Mouse (Mus musculus) forebrain, embryonic 10.5 days (tissue): ENCODE data around the gene Rwdd4a. TPM values are rescaled to one million over a fixed set of nuclear protein-coding genes. Genes with fewer than 3 reads are reported as not detected.

Experiments used
- DNase-seq: peaks from one replicate; pipeline ENCODE4 v3.0.0-alpha.2; 2017; ENCODE audit warnings: low spot score; ENCODE audit errors: extremely low spot score
- H3K27ac ChIP-seq: fragments of 300-500 bp; sonication (generic); 2 replicates; pipeline ENCODE4 v1.5.1; 2016; ENCODE audit warnings: mild to moderate bottlenecking
- H3K27me3 ChIP-seq: fragments of 300-500 bp; sonication (generic); 2 replicates; pipeline ENCODE4 v1.6.1; 2016; ENCODE audit warnings: mild to moderate bottlenecking; ENCODE audit not compliant: poor library complexity, severe bottlenecking
- H3K36me3 ChIP-seq: fragments of 300-500 bp; sonication (generic); replicated peaks from 2 replicates; pipeline ENCODE4 v1.6.1; 2016; ENCODE audit warnings: mild to moderate bottlenecking, moderate library complexity
- H3K4me1 ChIP-seq: fragments of 300-500 bp; sonication (generic); 2 replicates; pipeline ENCODE4 v1.6.1; 2016
- H3K4me3 ChIP-seq: fragments of 300-500 bp; sonication (generic); 2 replicates; pipeline ENCODE4 v1.5.1; 2016; ENCODE audit warnings: mild to moderate bottlenecking, moderate library complexity
- H3K9me3 ChIP-seq: fragments of 300-500 bp; sonication (generic); 2 replicates; pipeline ENCODE4 v1.6.1; 2016; ENCODE audit warnings: mild to moderate bottlenecking, moderate library complexity
- WGBS: fragments of 180-500 bp; shearing (Covaris S2); methylation state at CpG from one replicate; pipeline ENCODE4 v1.1.7; 2016; 5-methylcytosine and 5-hydroxymethylcytosine counted together
- polyA plus RNA-seq: library from polyadenylated mRNA; unstranded; fragments of >200 nt; fragmentation: Nextera tagmentation; extraction: Ambion mirVana; gene quantifications from 2 replicates; pipeline ENCODE4 v1.2.1, GENCODE M21; 2016

Rwdd4a gene
- polyA plus RNA-seq: 51.2 and 54.0 TPM in 2 replicates

- Histone ChIP-seq H3K27ac (peak within 1 kb of the TSS; percentile 93), H3K4me3 (peak within 1 kb of the TSS; percentile 80), H3K27me3 (no peaks in the 10 kb centered on the region), H3K36me3 (peaks cover 33% of the 10 kb centered on the region), H3K9me3 (no peaks in the 10 kb centered on the region), H3K4me1 (peaks cover 39% of the 10 kb centered on the region)
- WGBS: under 1% methylated on average over 65 of the region's 65 CpGs
- peak; percentile 92 for DNase-seq
These were observed at the start of gene Rwdd4a, which contains the start of gene Trappc11 for GRCm38 (mm10) chr8:47533344-47534125. Gene Rwdd4a (plus strand): TSS chr8:47533664. Gene Trappc11 (minus strand): TSS chr8:47533470.

DNA sequence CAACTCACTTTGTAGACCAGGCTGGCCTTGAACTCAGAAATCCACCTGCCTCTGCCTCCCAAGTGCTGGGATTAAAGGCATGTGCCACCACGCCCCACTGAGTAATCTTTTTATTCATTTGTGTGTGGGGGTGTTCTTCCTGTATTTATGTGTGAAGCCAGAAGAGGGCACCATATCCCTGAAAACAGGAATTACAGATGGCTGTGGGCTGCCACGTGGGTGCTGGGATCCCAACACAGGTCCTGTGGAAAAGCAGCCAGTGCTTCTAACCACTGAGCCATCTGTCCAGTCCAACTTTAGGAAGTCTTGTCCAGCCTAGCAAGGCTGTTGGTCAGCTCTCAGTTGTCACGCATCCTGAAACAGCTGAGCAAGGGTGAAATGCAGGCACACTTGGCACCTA is 46.2 kb upstream of the Rwdd4a start:
- 91% methylated on average over 3 of the region's 3 CpGs for WGBS
- H3K27ac ChIP-seq: no peak overlapping the region
- no peak for DNase-seq
- peaks cover 48% of the 10 kb centered on the region for H3K36me3 ChIP-seq
- peaks cover 9% of the 10 kb centered on the region for H3K9me3 ChIP-seq
- H3K4me1 ChIP-seq: peaks cover 24% of the 10 kb centered on the region
- H3K27me3 ChIP-seq: no peaks in the 10 kb centered on the region
- H3K4me3 ChIP-seq: no peak overlapping the region

- no peak overlapping the region for H3K27ac ChIP-seq
- H3K36me3 ChIP-seq: peaks cover 85% of the 10 kb centered on the region
- no peak overlapping the region for H3K4me3 ChIP-seq
- WGBS: 92% methylated on average over 12 of the region's 12 CpGs
- no peaks in the 10 kb centered on the region for H3K27me3 ChIP-seq
- DNase-seq: no peak
- H3K9me3 ChIP-seq: no peaks in the 10 kb centered on the region
- peaks cover 16% of the 10 kb centered on the region for H3K4me1 ChIP-seq
These were observed 40.4 kb upstream of the Rwdd4a start for GRCm38 (mm10) chr8:47493106-47493505.

GRCm38 (mm10) chr8:47494602-47495153 is 38.8 kb upstream of the Rwdd4a start:
- DNase-seq: no peak

DNA sequence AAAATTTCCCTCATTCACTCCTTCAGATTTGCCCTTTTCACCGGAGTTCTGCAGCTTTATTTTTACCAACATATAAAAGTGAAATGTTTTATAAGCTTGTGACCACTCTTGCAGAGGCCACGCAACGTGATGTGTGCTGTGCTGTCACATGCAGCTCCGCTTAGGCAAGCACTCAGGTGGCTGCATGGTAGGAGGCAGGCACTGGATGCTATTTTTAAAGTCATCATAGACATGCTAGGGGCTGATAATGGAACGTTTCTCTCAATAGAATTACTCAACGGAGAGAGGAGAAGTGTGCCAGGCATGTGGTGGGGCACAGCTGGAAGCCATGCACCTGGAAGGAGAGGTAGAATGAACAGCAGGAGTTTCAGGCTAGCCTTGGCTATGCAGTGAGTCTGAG is 38.0 kb upstream of the Rwdd4a start:
- Histone ChIP-seq H3K36me3 (peaks cover 95% of the 10 kb centered on the region), H3K27ac (no peak overlapping the region), H3K4me3 (no peak overlapping the region), H3K27me3 (no peaks in the 10 kb centered on the region), H3K4me1 (no peaks in the 10 kb centered on the region), H3K9me3 (no peaks in the 10 kb centered on the region)
- 93% methylated on average over 6 of the region's 6 CpGs for WGBS
- DNase-seq: no peak

More at GRCm38 (mm10) chr8:47494602-47495153, 38.8 kb upstream of the Rwdd4a start:
- 91% methylated on average over 12 of the region's 12 CpGs for WGBS
- Histone ChIP-seq H3K9me3 (no peaks in the 10 kb centered on the region), H3K27me3 (no peaks in the 10 kb centered on the region), H3K27ac (no peak overlapping the region), H3K4me3 (no peak overlapping the region), H3K36me3 (peaks cover 93% of the 10 kb centered on the region), H3K4me1 (peaks cover under 1% of the 10 kb centered on the region; the same call in 1 of the 2 replicates)

GRCm38 (mm10) chr8:47501994-47502393 is 31.5 kb upstream of the Rwdd4a start:
- H3K36me3 ChIP-seq: peaks cover 93% of the 10 kb centered on the region
- 89% methylated on average over 2 of the region's 2 CpGs for WGBS
- H3K27me3 ChIP-seq: no peaks in the 10 kb centered on the region
- DNase-seq: no peak
- H3K4me3 ChIP-seq: no peak overlapping the region
- H3K9me3 ChIP-seq: no peaks in the 10 kb centered on the region
- no peak overlapping the region for H3K27ac ChIP-seq
- H3K4me1 ChIP-seq: no peaks in the 10 kb centered on the region

DNA sequence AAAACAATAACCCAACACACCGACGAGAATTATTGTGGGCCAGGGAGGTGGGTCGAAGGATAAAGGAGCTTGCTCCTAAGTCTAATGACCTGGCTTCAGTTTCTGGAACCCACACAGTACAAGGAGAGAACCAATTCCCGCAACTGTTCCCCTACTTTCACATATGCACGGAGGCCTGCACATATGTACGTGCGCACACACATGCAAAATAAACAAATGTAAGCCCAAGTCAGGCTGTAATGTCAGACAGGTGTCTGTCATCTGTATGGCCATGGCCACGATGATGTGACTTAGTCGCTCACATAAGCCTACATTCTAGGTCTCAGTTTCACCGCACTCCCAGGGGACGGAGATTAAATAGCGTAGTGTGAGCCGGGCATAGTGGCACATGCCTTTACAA is 30.9 kb upstream of the Rwdd4a start:
- peaks cover 95% of the 10 kb centered on the region for H3K36me3 ChIP-seq
- no peak for DNase-seq
- no peak overlapping the region for H3K4me3 ChIP-seq
- no peaks in the 10 kb centered on the region for H3K4me1 ChIP-seq
- no peaks in the 10 kb centered on the region for H3K9me3 ChIP-seq
- no peaks in the 10 kb centered on the region for H3K27me3 ChIP-seq
- no peak overlapping the region for H3K27ac ChIP-seq
- WGBS: 95% methylated on average over 13 of the region's 13 CpGs

GRCm38 (mm10) chr8:47505431-47505830 is 28.0 kb upstream of the Rwdd4a start:
- H3K4me3 ChIP-seq: no peak overlapping the region
- peaks cover 90% of the 10 kb centered on the region for H3K36me3 ChIP-seq
- no peaks in the 10 kb centered on the region for H3K4me1 ChIP-seq
- H3K9me3 ChIP-seq: no peaks in the 10 kb centered on the region
- 90% methylated on average over 12 of the region's 12 CpGs for WGBS
- no peak for DNase-seq
- no peaks in the 10 kb centered on the region for H3K27me3 ChIP-seq
- no peak overlapping the region for H3K27ac ChIP-seq

- 96% methylated on average over 9 of the region's 9 CpGs for WGBS
- Histone ChIP-seq H3K9me3 (no peaks in the 10 kb centered on the region), H3K27ac (no peak overlapping the region), H3K4me3 (no peak overlapping the region), H3K4me1 (no peaks in the 10 kb centered on the region), H3K27me3 (no peaks in the 10 kb centered on the region), H3K36me3 (peaks cover 81% of the 10 kb centered on the region)
- DNase-seq: no peak
These were observed 22.5 kb upstream of the Rwdd4a start for GRCm38 (mm10) chr8:47510930-47511329.

- WGBS: 97% methylated on average over 15 of the region's 15 CpGs
- Histone ChIP-seq H3K27me3 (no peaks in the 10 kb centered on the region), H3K4me3 (no peak overlapping the region), H3K36me3 (peaks cover 80% of the 10 kb centered on the region), H3K9me3 (no peaks in the 10 kb centered on the region), H3K27ac (no peak overlapping the region), H3K4me1 (no peaks in the 10 kb centered on the region)
- no peak for DNase-seq
These were observed 19.9 kb upstream of the Rwdd4a start for GRCm38 (mm10) chr8:47513601-47514000.

DNA sequence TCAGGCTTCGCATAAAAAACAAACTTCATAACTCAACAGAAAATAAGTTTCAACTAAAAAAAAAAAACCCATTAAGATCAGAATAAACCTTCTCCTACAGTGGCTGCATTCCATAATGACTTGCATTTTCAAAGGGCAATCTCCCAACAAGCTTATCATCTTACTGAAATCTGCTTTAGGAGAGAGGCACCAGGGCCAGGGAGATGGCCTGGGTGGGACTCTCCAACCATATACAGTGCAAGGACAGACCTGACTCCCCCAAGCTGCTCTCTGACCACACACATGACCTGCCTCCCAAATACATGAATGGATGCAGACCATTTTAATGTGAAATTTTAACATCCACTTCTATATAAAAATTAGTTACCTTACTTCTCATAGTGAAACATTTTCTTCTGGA is 5.4 kb upstream of the Rwdd4a start:
- H3K4me3 ChIP-seq: no peak overlapping the region
- H3K27me3 ChIP-seq: no peaks in the 10 kb centered on the region
- 89% methylated on average over 1 of the region's 1 CpGs for WGBS
- H3K36me3 ChIP-seq: peaks cover 60% of the 10 kb centered on the region
- peaks cover 13% of the 10 kb centered on the region for H3K4me1 ChIP-seq
- DNase-seq: no peak
- H3K27ac ChIP-seq: no peak overlapping the region
- H3K9me3 ChIP-seq: no peaks in the 10 kb centered on the region

DNA sequence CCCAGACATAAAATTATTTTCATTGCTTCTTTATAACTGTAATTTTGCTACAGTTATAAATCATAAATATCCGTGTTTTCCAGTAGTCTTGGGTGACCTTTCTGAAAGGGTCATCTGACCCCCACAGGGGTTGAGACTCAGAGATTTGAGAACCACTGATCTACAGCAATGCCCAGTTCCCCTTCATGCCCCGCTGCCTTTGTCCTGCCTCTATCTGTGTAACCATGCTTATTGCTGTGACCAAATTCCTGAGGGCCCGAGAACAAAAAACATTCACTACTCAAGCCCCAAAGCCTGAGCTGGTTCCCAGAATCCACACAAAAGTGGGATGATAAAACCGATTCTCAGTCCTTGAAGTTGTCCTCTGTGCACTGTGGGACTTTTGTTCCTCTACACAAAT is 4.9 kb downstream of the Rwdd4a start:
- 75% methylated on average over 4 of the region's 4 CpGs for WGBS
- Histone ChIP-seq H3K4me3 (no peak overlapping the region), H3K36me3 (peaks cover 45% of the 10 kb centered on the region), H3K9me3 (no peaks in the 10 kb centered on the region), H3K27ac (no peak overlapping the region), H3K4me1 (peaks cover 27% of the 10 kb centered on the region), H3K27me3 (no peaks in the 10 kb centered on the region)
- DNase-seq: no peak

- no peaks in the 10 kb centered on the region for H3K27me3 ChIP-seq
- no peaks in the 10 kb centered on the region; the same call in 1 of the 2 replicates for H3K9me3 ChIP-seq
- H3K4me1 ChIP-seq: no peaks in the 10 kb centered on the region
- no peak overlapping the region for H3K4me3 ChIP-seq
- no peak overlapping the region for H3K27ac ChIP-seq
- WGBS: 97% methylated on average over 16 of the region's 16 CpGs
- H3K36me3 ChIP-seq: peaks cover 81% of the 10 kb centered on the region
- no peak for DNase-seq
These were observed 9.3 kb downstream of the Rwdd4a start for GRCm38 (mm10) chr8:47542746-47543145.
